Mouse (Mus musculus): ENCODE data around the gene Rragb.

The Rragb gene

GRCm38 (mm10) chrX:153139734-153140515, at the start of gene Rragb:
Gene Rragb (plus strand): TSS chrX:153139981.
- DNase-seq, result peak; percentile 84

GRCm38 (mm10) chrX:153118486-153118885, 21.3 kb upstream of the Rragb start, which contains the start of gene Foxr2:
Gene Foxr2 (plus strand): TSS chrX:153118786.
- DNase-seq, result no peak

DNA sequence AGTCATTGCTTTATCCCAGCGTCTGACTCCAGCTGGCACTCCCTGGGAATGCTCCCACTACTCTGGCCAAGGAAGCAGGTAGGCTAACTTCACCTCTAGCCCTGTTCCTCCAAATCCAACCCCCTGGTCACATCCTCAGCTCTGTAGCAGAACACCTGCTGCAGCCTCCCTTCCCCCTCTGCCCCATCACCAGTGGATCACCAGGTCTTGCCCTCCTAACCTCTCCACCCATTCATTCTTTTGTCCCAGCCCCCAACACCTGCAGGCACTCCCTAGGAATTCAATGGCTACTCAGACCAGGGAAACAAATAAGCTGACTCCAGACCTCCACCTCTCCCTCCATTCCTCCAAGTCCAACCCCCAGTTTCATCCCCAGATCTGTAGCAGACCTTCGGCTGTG, 20.8 kb upstream of the Rragb start:
- no peak for DNase-seq

DNA sequence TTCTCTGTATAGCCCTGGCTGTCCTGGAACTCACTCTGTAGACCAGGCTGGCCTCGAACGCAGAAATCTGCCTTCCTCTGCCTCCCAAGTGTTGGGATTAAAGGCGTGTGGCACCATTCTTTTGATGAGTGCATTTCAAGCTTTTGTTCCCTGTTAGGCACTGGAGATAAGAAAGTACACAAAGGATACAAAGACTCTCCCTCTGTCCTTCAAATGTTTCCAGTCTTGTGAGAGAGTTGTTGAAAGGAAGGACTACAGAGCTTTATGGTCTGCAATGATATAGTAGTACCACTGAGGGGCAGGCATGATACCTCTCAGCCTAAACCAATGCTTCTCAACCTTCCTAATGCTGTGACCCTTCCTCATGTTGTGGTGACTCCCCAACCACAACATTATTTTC, 2.9 kb downstream of the Rragb start:
- DNase-seq, result no peak

DNA sequence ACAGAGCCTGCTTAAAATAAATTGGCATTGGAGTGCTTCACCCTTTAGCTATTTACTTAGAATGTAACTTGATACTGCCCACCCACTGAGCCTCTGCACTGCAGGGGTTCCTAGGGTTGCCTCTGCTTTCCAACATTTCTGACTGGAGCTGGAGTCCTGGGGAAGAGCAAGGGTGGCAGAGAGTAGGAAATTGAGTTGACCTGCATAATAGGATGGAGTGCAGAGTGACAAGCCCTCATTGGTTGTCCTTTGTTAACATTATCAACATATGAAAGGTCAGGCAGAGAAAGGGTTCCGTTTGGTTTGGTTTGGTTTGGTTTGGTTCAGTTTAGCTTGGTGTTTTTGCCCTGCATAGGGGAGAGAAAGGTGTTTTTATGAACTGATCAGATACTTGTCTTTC, 12.0 kb downstream of the Rragb start:
- DNase-seq, result no peak

DNA sequence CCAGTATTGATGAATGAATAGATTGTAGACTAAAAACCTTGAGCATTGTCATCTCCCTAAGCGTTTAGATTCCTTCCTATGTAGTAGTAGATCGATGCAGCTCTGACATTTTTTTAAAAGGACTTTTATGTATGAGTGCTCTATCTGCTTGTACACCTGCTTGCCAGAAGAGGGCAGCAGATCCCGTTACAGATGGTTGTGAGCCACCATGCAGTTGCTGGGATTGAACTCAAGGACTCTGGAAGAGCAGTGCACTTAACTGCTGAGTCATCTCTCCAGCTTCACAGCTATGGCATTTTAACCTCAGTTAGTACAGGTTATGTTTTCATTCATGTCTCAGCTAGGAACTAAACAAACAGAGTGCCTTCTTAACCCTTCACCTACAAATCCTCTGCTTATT, 15.5 kb downstream of the Rragb start:
- DNase-seq, result peak; percentile 20

DNA sequence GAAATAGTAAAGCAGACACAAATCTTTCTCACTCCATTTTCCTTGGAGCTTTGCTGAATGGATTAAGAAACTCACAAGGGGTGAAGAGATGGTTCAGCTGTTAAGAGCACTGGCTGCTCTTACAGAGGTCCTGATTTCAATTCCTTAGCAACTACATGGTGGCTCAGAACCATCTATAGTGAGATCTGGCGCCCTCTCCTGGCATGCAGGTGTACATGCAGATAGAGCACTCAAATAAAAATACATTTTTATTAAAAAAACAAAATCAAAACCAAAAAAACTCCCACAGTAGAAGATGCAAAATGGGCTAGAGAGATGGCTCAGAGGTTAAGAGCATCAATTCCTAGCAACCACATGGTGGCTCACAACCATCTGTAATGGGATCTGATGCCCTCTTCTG, 35.0 kb downstream of the Rragb start:
- peak; percentile 6 for DNase-seq

GRCm38 (mm10) chrX:153182221-153182620, 42.4 kb downstream of the Rragb start:
- DNase-seq, result peak; percentile 6

GRCm38 (mm10) chrX:153199185-153199584, 59.4 kb downstream of the Rragb start:
- peak; percentile 30 for DNase-seq

- DNase-seq, result no peak
These were observed 71.3 kb downstream of the Rragb start for GRCm38 (mm10) chrX:153211101-153211500.
